Mouse (Mus musculus): ENCODE measurements at regions not wholly inside any gene's neighbourhood (a gene's known extent, or its start where the extent isn't known, plus 50 kb on each side); places are given as distances from the start of the nearest gene placed in this dataset.

DNA sequence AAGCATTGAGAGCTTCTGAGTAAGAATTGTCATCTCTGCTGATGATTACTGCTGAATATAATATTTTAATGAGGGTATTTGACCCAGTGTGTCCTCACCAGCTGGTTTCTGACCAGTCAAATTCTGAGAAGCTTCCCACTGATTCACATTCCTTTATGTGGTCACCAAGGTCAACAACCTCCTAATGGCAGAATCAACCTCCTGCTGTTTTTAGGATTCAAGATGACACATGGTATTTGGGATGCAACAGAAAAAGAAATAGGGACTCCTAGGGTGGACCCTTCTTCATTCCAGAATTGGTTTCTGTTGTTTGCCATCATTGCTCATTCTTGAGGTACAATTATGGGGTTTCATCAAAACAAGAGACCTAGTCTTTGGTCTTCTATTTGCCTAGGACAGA is 629.6 kb downstream of the Ccdc50 start:
- H3K4me2 ChIP-seq (ENCODE audit: low read depth, low read length, poor library complexity, severe bottlenecking): no peak overlapping the region
- H3K4me3 ChIP-seq (ENCODE audit: low read depth, low read length): no peak overlapping the region
- H3K27ac ChIP-seq (ENCODE audit: low read depth, low read length): no peak overlapping the region
- no peak for TF ChIP-seq CTCF (IDR thresholded peaks at IDR 0.05)
- H3K9me3 ChIP-seq (ENCODE audit: low read length): no peaks in the 10 kb centered on the region
- H3K4me1 ChIP-seq (ENCODE audit: insufficient read depth, low read length): no peaks in the 10 kb centered on the region
- H3K27me3 ChIP-seq (ENCODE audit: insufficient read depth, low read length): no peaks in the 10 kb centered on the region
- no peak overlapping the region for H3K9ac ChIP-seq (replicated peaks; ENCODE audit: low read length, poor library complexity, severe bottlenecking)
- no peaks in the 10 kb centered on the region for H3K36me3 ChIP-seq (ENCODE audit: insufficient read depth, low read length)
- no peak for DNase-seq (ENCODE audit: low spot score)
- no peak for ATAC-seq (ENCODE audit: low FRiP score)

DNA sequence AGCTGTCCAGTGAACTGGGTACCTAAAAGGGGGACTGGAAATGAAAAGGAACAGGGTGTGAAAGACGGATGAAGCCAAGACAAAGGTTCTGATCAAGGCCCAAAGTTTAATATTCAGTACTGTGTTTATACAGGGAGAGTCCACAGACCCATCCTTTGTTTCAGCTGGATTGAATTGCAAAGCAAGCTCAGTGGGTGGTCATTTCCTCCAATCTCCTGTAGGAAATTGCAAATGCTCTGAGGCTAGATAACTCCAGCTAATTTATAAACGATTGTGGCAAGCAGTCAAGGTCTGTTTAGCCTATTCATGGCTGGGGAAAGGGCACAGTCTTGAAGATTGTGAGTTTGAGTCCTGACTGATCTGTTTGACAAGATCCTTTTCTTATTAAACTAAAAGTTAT is 650.3 kb downstream of the Ccdc50 start:
- Histone ChIP-seq H3K4me2 (ENCODE audit: low read depth, low read length, poor library complexity, severe bottlenecking) (no peak overlapping the region), H3K4me1 (ENCODE audit: insufficient read depth, low read length) (no peaks in the 10 kb centered on the region), H3K27me3 (ENCODE audit: insufficient read depth, low read length) (no peaks in the 10 kb centered on the region), H3K9ac (replicated peaks; ENCODE audit: low read length, poor library complexity, severe bottlenecking) (no peak overlapping the region), H3K36me3 (ENCODE audit: insufficient read depth, low read length) (no peaks in the 10 kb centered on the region), H3K9me3 (ENCODE audit: low read length) (no peaks in the 10 kb centered on the region), H3K4me3 (ENCODE audit: low read depth, low read length) (no peak overlapping the region), H3K27ac (ENCODE audit: low read depth, low read length) (no peak overlapping the region)
- ATAC-seq (ENCODE audit: low FRiP score) (no peak), DNase-seq (ENCODE audit: low spot score) (no peak)
- WGBS: 20% methylated on average over 2 of the region's 2 CpGs
- TF ChIP-seq CTCF (IDR thresholded peaks at IDR 0.05): no peak

DNA sequence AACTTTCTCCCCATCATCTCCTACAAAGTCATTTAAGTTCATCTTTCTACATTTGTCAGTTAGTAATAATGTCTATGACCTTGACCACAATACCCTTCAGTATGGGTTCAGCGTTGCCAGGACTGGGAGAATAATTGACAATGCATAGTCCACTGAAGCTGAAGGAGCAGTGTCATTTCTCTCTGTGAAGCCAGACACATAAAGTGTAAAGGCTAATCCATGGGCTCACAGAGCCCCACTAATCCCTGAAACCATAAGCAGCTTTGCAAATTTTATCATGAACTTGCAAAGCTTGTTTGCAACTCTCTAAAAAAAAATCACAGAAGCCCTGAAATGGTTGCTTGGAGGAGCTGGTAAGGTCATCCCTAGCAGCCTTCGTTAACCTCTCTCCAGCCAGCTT is 654.4 kb downstream of the Ccdc50 start:
- no peak overlapping the region for H3K9ac ChIP-seq (replicated peaks; ENCODE audit: low read length, poor library complexity, severe bottlenecking)
- H3K27ac ChIP-seq (ENCODE audit: low read depth, low read length): no peak overlapping the region
- no peaks in the 10 kb centered on the region for H3K4me1 ChIP-seq (ENCODE audit: insufficient read depth, low read length)
- no peaks in the 10 kb centered on the region for H3K36me3 ChIP-seq (ENCODE audit: insufficient read depth, low read length)
- no peak overlapping the region for H3K4me3 ChIP-seq (ENCODE audit: low read depth, low read length)
- 2% methylated on average over 2 of the region's 2 CpGs for WGBS
- TF ChIP-seq CTCF (IDR thresholded peaks at IDR 0.05): no peak
- DNase-seq (ENCODE audit: low spot score) (no peak), ATAC-seq (ENCODE audit: low FRiP score) (no peak)
- no peaks in the 10 kb centered on the region for H3K27me3 ChIP-seq (ENCODE audit: insufficient read depth, low read length)
- H3K4me2 ChIP-seq (ENCODE audit: low read depth, low read length, poor library complexity, severe bottlenecking): no peak overlapping the region
- no peaks in the 10 kb centered on the region for H3K9me3 ChIP-seq (ENCODE audit: low read length)

DNA sequence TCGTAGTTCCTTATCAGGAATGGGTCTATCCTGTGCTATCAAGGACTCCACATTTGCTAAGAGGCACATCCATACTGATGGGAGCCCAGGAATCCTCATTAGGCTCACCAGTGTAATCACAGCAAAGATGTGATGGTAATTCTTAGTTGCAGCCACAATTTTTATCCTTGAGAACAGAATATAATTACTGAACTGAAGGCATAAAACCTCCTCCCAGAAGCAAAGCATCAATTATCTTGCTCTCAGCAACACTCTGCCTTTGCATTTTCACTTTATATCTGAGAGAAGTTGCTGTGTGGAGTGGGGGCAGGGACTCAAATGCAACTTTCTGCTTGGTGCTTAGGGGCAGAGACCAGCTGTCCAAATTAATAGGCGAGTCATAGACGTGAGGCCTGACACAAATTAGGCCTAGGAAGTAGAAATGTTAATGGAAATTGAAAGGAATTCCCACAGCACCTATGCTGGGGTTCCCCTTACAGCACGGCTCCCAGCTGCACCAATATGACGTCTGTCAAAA is 676.2 kb downstream of the Ccdc50 start:
- Histone ChIP-seq H3K27me3 (ENCODE audit: insufficient read depth, low read length) (no peaks in the 10 kb centered on the region), H3K9me3 (ENCODE audit: low read length) (no peaks in the 10 kb centered on the region), H3K27ac (ENCODE audit: low read depth, low read length) (no peak overlapping the region), H3K36me3 (ENCODE audit: insufficient read depth, low read length) (no peaks in the 10 kb centered on the region), H3K4me3 (ENCODE audit: low read depth, low read length) (no peak overlapping the region), H3K9ac (replicated peaks; ENCODE audit: low read length, poor library complexity, severe bottlenecking) (no peak overlapping the region), H3K4me2 (ENCODE audit: low read depth, low read length, poor library complexity, severe bottlenecking) (no peak overlapping the region), H3K4me1 (ENCODE audit: insufficient read depth, low read length) (no peaks in the 10 kb centered on the region)
- DNase-seq (ENCODE audit: low spot score): peak; percentile 18
- no peak for ATAC-seq (ENCODE audit: low FRiP score)
- WGBS: 52% methylated on average over 5 of the region's 5 CpGs
- TF ChIP-seq CTCF (IDR thresholded peaks at IDR 0.05): no peak

DNA sequence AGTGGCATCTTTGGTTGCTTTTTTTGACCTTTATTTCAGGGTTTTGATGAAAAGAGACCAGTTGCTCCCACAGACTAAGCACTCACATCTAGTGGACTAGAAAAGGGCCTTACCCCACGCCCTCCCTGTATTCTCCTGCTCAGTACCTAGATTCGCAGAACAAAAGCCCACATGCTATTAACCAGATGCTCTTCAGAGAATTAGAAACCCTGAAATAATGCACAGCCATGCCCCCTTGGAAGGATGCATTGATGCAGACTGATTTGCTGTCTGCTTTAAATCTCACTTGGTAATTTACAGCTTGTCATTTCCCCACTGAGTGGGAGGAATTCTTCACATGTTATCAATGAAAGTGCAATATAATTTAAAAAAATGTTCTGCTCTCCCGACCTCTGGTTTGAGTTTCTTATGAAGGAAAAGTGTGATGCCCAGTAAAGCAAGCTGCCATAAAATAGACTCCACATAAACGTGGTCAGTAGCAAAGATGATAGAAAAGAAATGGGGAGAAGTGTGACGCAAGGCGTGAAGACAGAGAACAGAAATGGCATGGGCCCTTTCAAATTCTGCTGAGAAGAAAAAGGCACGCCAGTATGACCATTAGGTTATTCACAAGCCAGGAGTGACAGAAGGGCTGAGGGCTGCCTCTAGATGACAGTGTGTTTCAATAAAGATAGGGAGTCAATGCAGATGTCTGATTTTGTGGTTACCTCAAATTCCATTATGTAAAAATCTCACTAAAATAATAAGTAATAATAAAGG is 669.8 kb downstream of the Fgf12 start:
- H3K9ac ChIP-seq (replicated peaks; ENCODE audit: low read length, poor library complexity, severe bottlenecking): no peak overlapping the region
- H3K36me3 ChIP-seq (ENCODE audit: insufficient read depth, low read length): no peaks in the 10 kb centered on the region
- ATAC-seq (ENCODE audit: low FRiP score) (no peak), DNase-seq (ENCODE audit: low spot score) (peak; percentile 7)
- H3K9me3 ChIP-seq (ENCODE audit: low read length): no peaks in the 10 kb centered on the region
- no peaks in the 10 kb centered on the region for H3K4me1 ChIP-seq (ENCODE audit: insufficient read depth, low read length)
- no peak overlapping the region for H3K27ac ChIP-seq (ENCODE audit: low read depth, low read length)
- no peak overlapping the region for H3K4me3 ChIP-seq (ENCODE audit: low read depth, low read length)
- WGBS: 63% methylated on average over 7 of the region's 7 CpGs
- no peak for TF ChIP-seq CTCF (IDR thresholded peaks at IDR 0.05)
- H3K4me2 ChIP-seq (ENCODE audit: low read depth, low read length, poor library complexity, severe bottlenecking): no peak overlapping the region
- no peaks in the 10 kb centered on the region for H3K27me3 ChIP-seq (ENCODE audit: insufficient read depth, low read length)

DNA sequence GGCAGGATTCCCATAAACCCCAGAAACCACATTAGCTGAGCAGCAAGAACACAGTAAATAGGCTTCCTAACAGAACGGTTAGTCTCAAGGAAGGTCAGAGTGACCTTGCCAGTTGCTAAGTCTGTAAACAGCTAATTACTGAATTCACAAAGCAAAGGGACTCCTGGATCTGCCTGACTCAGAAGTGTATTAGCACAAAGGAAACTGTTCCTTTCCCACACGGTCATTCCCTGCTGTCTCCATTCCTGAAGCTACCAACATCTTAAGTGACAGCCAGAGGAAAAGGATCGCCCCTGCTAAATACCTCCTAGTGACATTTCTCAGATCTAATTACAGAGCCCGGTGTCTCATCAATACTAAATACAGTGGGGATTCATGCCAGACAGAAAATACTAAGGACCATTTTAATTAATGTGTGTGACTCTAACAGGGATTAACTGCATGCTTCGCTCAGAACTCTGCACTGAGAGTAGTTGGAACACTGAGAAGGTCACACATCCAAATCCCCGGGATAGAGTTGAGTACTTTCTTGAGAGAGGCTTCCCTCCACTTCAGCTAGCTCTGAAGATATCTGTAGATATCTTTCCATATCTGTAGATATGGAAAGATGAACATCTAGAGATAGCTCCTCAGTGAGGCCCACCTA is 663.3 kb downstream of the Fgf12 start:
- ATAC-seq (ENCODE audit: low FRiP score): no peak
- Histone ChIP-seq H3K27ac (ENCODE audit: low read depth, low read length) (0 out of 2 replicates have a peak overlapping the region, but pooled peaks have one; percentile 13), H3K4me3 (ENCODE audit: low read depth, low read length) (no peak overlapping the region)

More for the DNA sequence above, 663.3 kb downstream of the Fgf12 start:
- no peak overlapping the region for H3K4me2 ChIP-seq (ENCODE audit: low read depth, low read length, poor library complexity, severe bottlenecking)
- H3K9me3 ChIP-seq (ENCODE audit: low read length): no peaks in the 10 kb centered on the region
- no peak overlapping the region for H3K9ac ChIP-seq (replicated peaks; ENCODE audit: low read length, poor library complexity, severe bottlenecking)
- WGBS: 41% methylated on average over 6 of the region's 6 CpGs
- no peaks in the 10 kb centered on the region for H3K27me3 ChIP-seq (ENCODE audit: insufficient read depth, low read length)
- DNase-seq (ENCODE audit: low spot score): peak; percentile 59
- no peaks in the 10 kb centered on the region for H3K36me3 ChIP-seq (ENCODE audit: insufficient read depth, low read length)
- no peak for TF ChIP-seq CTCF (IDR thresholded peaks at IDR 0.05)
- H3K4me1 ChIP-seq (ENCODE audit: insufficient read depth, low read length): no peaks in the 10 kb centered on the region

All from midbrain, postnatal 0 days (tissue).